Mouse (Mus musculus) C2C12 (cell line): ENCODE measurements around the gene Bcl9l.

Experiments used
- CTCF ChIP-seq: IDR thresholded peaks from one replicate; pipeline ENCODE4 v1.5.1; 2011; ENCODE audit not compliant: control insufficient read depth, insufficient read depth, insufficient read length
- MYOD1 ChIP-seq: IDR thresholded peaks from one replicate; pipeline ENCODE4 v1.6.1; 2011; ENCODE audit warnings: low read depth; ENCODE audit not compliant: control insufficient read depth, insufficient read length
- MYOG ChIP-seq: IDR thresholded peaks from one replicate; pipeline ENCODE4 v1.6.1; 2011; ENCODE audit not compliant: control insufficient read depth, insufficient read length; ENCODE audit errors: extremely low read depth
- USF1 ChIP-seq: IDR thresholded peaks from one replicate; pipeline ENCODE4 v1.6.1; 2011; ENCODE audit warnings: low read depth, mild to moderate bottlenecking, control low read depth, moderate library complexity

- TF ChIP-seq CTCF (no peak), MYOG (no peak), USF1 (no peak), MYOD1 (no peak)
Observed at GRCm38 (mm10) chr9:44468224-44468623, 14.4 kb upstream of the Bcl9l start.
